Comparison of ENCODE assay signal across 31 mouse cellular contexts in the genomic region with DNA sequence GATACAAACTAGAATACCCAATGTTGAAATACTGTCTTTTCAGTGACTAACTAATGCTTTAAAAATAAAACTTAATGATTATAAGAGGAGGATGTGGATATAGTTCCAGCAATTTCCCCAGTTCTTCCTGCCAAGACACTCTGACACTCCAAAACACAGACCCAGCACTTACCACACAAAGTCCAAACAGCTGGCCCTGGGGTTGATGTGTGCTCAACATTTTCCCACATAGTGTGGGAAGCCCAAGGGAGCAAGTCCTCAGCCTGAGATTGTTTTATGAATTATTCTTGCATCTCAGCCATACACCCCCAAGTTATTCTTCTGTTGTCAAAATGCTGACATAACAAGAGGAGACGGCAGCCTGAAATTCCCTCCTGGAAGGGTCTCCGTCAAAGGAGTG.
A peak's percentile ranks its signal among the peaks of the same experiment; 100 is the strongest.
DNase-seq lines count a peak whose midpoint lies in the region; ATAC-seq and TF ChIP-seq lines count a peak whose summit lies in the region.
"Had no signal": no experiment of that assay in that cellular context is flagged by ENCODE, and none has a peak within 500 bp of the region (broad histone marks: within the 10 kb centered on the region; RNA-seq: fewer than 3 reads in every experiment).

No protein-coding gene starts in this region.

- no peak for ATAC-seq in heart, embryonic 11.5 days (replicated peaks; ENCODE audit: insufficient number of reproducible peaks, low FRiP score, low TSS enrichment)
- ATAC-seq: activated CD4-positive, CD25-positive, alpha-beta regulatory T cell, adult 4 months; forebrain, embryonic 15.5 days; liver, embryonic 12.5 days; liver, postnatal 0 days had no signal

- H3K27ac ChIP-seq in heart, embryonic 10.5 days = no peak overlapping the region
- no peak overlapping the region for H3K27ac ChIP-seq in heart, embryonic 11.5 days (ENCODE audit: low read depth, low read length)
- H3K27ac ChIP-seq: forebrain, embryonic 10.5 days; forebrain, embryonic 15.5 days; heart, embryonic 13.5 days; hindbrain, embryonic 14.5 days; kidney, embryonic 15.5 days; liver, embryonic 12.5 days; midbrain, embryonic 12.5 days; neural tube, embryonic 12.5 days; stomach, postnatal 0 days had no signal

- no peak for TF ChIP-seq POLR2A in lung, adult 2 months (IDR thresholded peaks at IDR 0.05; ENCODE audit: borderline replicate concordance, extremely low read depth, low read depth, low read length)

- peak; percentile 92 for DNase-seq in heart, adult 11 months
- no peak for DNase-seq in heart, embryonic 10.5 days (ENCODE audit: low spot score)
- DNase-seq in heart, postnatal 4 days = peak; percentile 12
- peak; percentile 7 for DNase-seq in lung, postnatal 10 days
- no peak for DNase-seq in lung, adult 2 months
- no peak for DNase-seq in adrenal gland, postnatal 4 days (ENCODE audit: low spot score in 2 of 2)
- DNase-seq: adrenal gland, adult 8-10 months; B cell, adult 2 months; cerebellum, adult 8-10 months; cerebellum, postnatal 25 days; gastrocnemius, postnatal 10 days; kidney, adult 18-20 months; layer of hippocampus, postnatal 36 days; left cerebral cortex, postnatal 4 days; liver, postnatal 0 days; right cerebral cortex, adult 18-20 months; thymus, adult 18-20 months; thymus, postnatal 25 days had no signal

- no peak overlapping the region for H3K4me2 ChIP-seq in heart, embryonic 11.5 days
- H3K4me2 ChIP-seq: forebrain, embryonic 15.5 days; heart, embryonic 13.5 days; hindbrain, embryonic 14.5 days; kidney, embryonic 15.5 days; liver, embryonic 12.5 days; midbrain, embryonic 12.5 days; neural tube, embryonic 12.5 days had no signal

- no peaks in the 10 kb centered on the region for H3K9me3 ChIP-seq in heart, embryonic 10.5 days
- H3K9me3 ChIP-seq in heart, embryonic 11.5 days (replicated peaks; ENCODE audit: control insufficient read depth, low read length) = no peaks in the 10 kb centered on the region
- H3K9me3 ChIP-seq: forebrain, embryonic 10.5 days; forebrain, embryonic 15.5 days; heart, embryonic 13.5 days; kidney, embryonic 15.5 days; liver, embryonic 12.5 days; megakaryocyte, embryonic 14.5 days; midbrain, embryonic 12.5 days; neural tube, embryonic 12.5 days had no signal

- no peaks in the 10 kb centered on the region for H3K4me1 ChIP-seq in heart, embryonic 10.5 days
- no peaks in the 10 kb centered on the region for H3K4me1 ChIP-seq in heart, embryonic 11.5 days (ENCODE audit: control insufficient read depth, insufficient read depth, low read length)
- no peaks in the 10 kb centered on the region for H3K4me1 ChIP-seq in lung, adult 2 months (ENCODE audit: control insufficient read depth, insufficient read depth, low read length)
- H3K4me1 ChIP-seq: forebrain, embryonic 10.5 days; forebrain, embryonic 15.5 days; heart, embryonic 13.5 days; kidney, embryonic 15.5 days; liver, embryonic 12.5 days; megakaryocyte, embryonic 14.5 days; midbrain, embryonic 12.5 days; neural tube, embryonic 12.5 days had no signal

- 92% methylated on average over 2 of the region's 2 CpGs for WGBS in heart, embryonic 10.5 days
- WGBS in heart, embryonic 11.5 days (ENCODE audit: insufficient replicate concordance) = 89% methylated on average over 2 of the region's 2 CpGs
- 81% methylated on average over 2 of the region's 2 CpGs for WGBS in lung, adult 2 months

- no peak overlapping the region for H3K4me3 ChIP-seq in heart, embryonic 10.5 days
- H3K4me3 ChIP-seq in heart, embryonic 11.5 days (ENCODE audit: low read depth, low read length) = no peak overlapping the region
- H3K4me3 ChIP-seq in lung, adult 2 months (replicated peaks; ENCODE audit: extremely low read depth, low read depth, low read length) = no peak overlapping the region
- H3K4me3 ChIP-seq: forebrain, embryonic 10.5 days; forebrain, embryonic 15.5 days; heart, embryonic 13.5 days; kidney, embryonic 15.5 days; liver, embryonic 12.5 days; megakaryocyte, embryonic 14.5 days; midbrain, embryonic 12.5 days; myocyte; neural tube, embryonic 12.5 days had no signal

- no peak overlapping the region for H3K9ac ChIP-seq in heart, embryonic 11.5 days (ENCODE audit: low read depth, low read length)
- H3K9ac ChIP-seq: forebrain, embryonic 15.5 days; heart, embryonic 13.5 days; hindbrain, embryonic 14.5 days; kidney, embryonic 15.5 days; liver, embryonic 12.5 days; liver, postnatal 0 days; midbrain, embryonic 12.5 days; neural tube, embryonic 12.5 days had no signal

- H3K36me3 ChIP-seq in heart, embryonic 10.5 days = no peaks in the 10 kb centered on the region
- no peaks in the 10 kb centered on the region for H3K36me3 ChIP-seq in heart, embryonic 11.5 days (ENCODE audit: control insufficient read depth, insufficient read depth, low read length)
- H3K36me3 ChIP-seq: forebrain, embryonic 10.5 days; forebrain, embryonic 15.5 days; heart, embryonic 13.5 days; kidney, embryonic 15.5 days; liver, embryonic 12.5 days; midbrain, embryonic 12.5 days; neural tube, embryonic 12.5 days had no signal

- H3K27me3 ChIP-seq in heart, embryonic 10.5 days (ENCODE audit: insufficient read depth, poor library complexity, severe bottlenecking) = no peaks in the 10 kb centered on the region
- H3K27me3 ChIP-seq in heart, embryonic 11.5 days (ENCODE audit: control insufficient read depth, insufficient read depth, low read length) = no peaks in the 10 kb centered on the region
- H3K27me3 ChIP-seq: forebrain, embryonic 15.5 days; heart, embryonic 13.5 days; kidney, embryonic 15.5 days; liver, embryonic 12.5 days; megakaryocyte, embryonic 14.5 days; midbrain, embryonic 12.5 days; neural tube, embryonic 12.5 days had no signal

- no peak for TF ChIP-seq CTCF in lung, adult 2 months (IDR thresholded peaks at IDR 0.05; ENCODE audit: insufficient read depth, low read length)

Comparison
In these comparisons a context has a peak if more than half of its experiments do, and no peak if none do; other contexts are left out.
1. DNase-seq: peak in heart, adult 11 months (single experiment), heart, postnatal 4 days (single experiment) and lung, postnatal 10 days (single experiment); none in heart, embryonic 10.5 days (single experiment), lung, adult 2 months (single experiment) and adrenal gland, postnatal 4 days (0 of 2).